Comparison of ENCODE assay signal across 9 mouse cellular contexts in the genomic region with DNA sequence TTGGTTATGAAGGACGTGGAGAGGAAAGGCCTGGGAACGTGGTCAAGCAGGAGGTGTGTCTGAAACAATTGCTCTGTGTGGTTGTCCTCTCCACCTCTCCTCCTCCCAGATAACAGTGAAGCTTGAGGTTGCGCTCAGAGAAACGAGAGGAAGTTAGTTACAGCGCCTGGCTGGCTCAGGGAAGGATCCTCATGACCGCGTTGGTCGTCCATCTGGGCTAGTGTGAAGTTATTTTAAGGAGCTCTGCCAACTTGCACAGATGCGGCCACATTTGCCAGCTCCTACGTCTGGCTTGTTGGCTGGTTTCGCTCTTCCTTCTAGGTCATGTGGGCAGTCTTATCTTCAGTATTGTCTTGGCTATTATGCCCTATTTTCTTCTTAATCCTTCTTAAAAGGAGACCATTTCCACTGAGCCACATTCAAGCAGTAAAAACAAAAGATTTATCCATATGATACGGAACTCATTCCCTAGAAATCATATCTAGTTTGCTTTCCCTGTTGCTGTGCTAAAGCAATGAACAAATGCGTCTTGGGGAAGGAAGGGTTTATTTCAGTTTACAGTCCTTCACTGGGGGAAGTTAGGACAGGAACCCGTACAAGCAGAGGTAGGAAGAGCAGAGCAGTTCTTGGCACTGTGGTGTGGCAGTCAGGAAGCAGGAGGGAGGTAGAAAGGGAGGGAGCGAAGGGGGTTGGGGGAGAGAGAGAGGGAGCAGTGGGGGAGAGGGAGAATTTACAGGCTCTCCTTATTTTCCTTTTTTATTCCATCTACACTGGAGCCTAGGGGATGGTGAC. TPM values are rescaled to one million over a fixed set of nuclear protein-coding genes. Genes with fewer than 3 reads are reported as not detected.
DNase-seq lines count a peak whose midpoint lies in the region; ATAC-seq lines count a peak whose summit lies in the region.
"Had no signal": no experiment of that assay in that cellular context is flagged by ENCODE, and none has a peak within 500 bp of the region (broad histone marks: within the 10 kb centered on the region; RNA-seq: fewer than 3 reads in every experiment).

No protein-coding gene starts in this region.

- H3K4me3 ChIP-seq in hindbrain, embryonic 13.5 days: no peak overlapping the region
- no peak overlapping the region for H3K4me3 ChIP-seq in hindbrain, embryonic 12.5 days
- H3K4me3 ChIP-seq in midbrain, embryonic 10.5 days: no peak overlapping the region
- H3K4me3 ChIP-seq: lung, embryonic 15.5 days had no signal

- H3K27ac ChIP-seq in hindbrain, embryonic 13.5 days: 0 out of 2 replicates have a peak overlapping the region, but pooled peaks have one; percentile 18
- no peak overlapping the region for H3K27ac ChIP-seq in hindbrain, embryonic 12.5 days
- H3K27ac ChIP-seq in midbrain, embryonic 10.5 days (replicated peaks): no peak overlapping the region
- H3K27ac ChIP-seq: lung, embryonic 15.5 days had no signal

- no peaks in the 10 kb centered on the region for H3K36me3 ChIP-seq in hindbrain, embryonic 13.5 days
- no peaks in the 10 kb centered on the region for H3K36me3 ChIP-seq in hindbrain, embryonic 12.5 days
- no peaks in the 10 kb centered on the region for H3K36me3 ChIP-seq in midbrain, embryonic 10.5 days
- H3K36me3 ChIP-seq: lung, embryonic 15.5 days had no signal

- no peaks in the 10 kb centered on the region for H3K9me3 ChIP-seq in hindbrain, embryonic 13.5 days
- no peaks in the 10 kb centered on the region for H3K9me3 ChIP-seq in hindbrain, embryonic 12.5 days (replicated peaks)
- peaks cover 10% of the 10 kb centered on the region; the same call in 1 of the 2 replicates for H3K9me3 ChIP-seq in midbrain, embryonic 10.5 days (replicated peaks)
- H3K9me3 ChIP-seq: lung, embryonic 15.5 days had no signal

- no peak for ATAC-seq in hindbrain, embryonic 13.5 days (ENCODE audit: low FRiP score)
- ATAC-seq in hindbrain, embryonic 12.5 days (ENCODE audit: low FRiP score): no peak

- intact Hi-C loops in heart, postnatal 14 days (cut with DNase I): loop anchor here (10.0 kb wide), 2 partner anchors 87 to 207 kb away; partner anchors contain the start of gene Atp2c1
- intact Hi-C loops in left cerebral cortex, postnatal 10 days (cut with DNase I): no loop called here

- no peaks in the 10 kb centered on the region for H3K27me3 ChIP-seq in hindbrain, embryonic 13.5 days
- no peaks in the 10 kb centered on the region for H3K27me3 ChIP-seq in hindbrain, embryonic 12.5 days
- no peaks in the 10 kb centered on the region for H3K27me3 ChIP-seq in midbrain, embryonic 10.5 days (ENCODE audit: low read depth, poor library complexity, severe bottlenecking)
- H3K27me3 ChIP-seq: lung, embryonic 15.5 days had no signal

- 86% methylated on average over 15 of the region's 15 CpGs for WGBS in hindbrain, embryonic 13.5 days
- 92% methylated on average over 15 of the region's 15 CpGs for WGBS in hindbrain, embryonic 12.5 days
- 89% methylated on average over 15 of the region's 15 CpGs for WGBS in midbrain, embryonic 10.5 days

- peak; percentile 9 for DNase-seq in cerebellum, adult 8-10 months
- DNase-seq in heart, postnatal 14 days: peak; percentile 9 to 29
- peak; percentile 52 to 59 for DNase-seq in left cerebral cortex, postnatal 10 days (ENCODE audit: extremely low spot score in 1 of 2, low spot score in 2 of 2)
- no peak for DNase-seq in embryo, embryonic 9.5 days (ENCODE audit: extremely low spot score)
- DNase-seq in adrenal gland, postnatal 10 days: no peak
- no peak for DNase-seq in midbrain, embryonic 10.5 days (ENCODE audit: low spot score)

- peaks cover 10% of the 10 kb centered on the region for H3K4me1 ChIP-seq in hindbrain, embryonic 13.5 days (replicated peaks)
- H3K4me1 ChIP-seq in hindbrain, embryonic 12.5 days: no peaks in the 10 kb centered on the region
- H3K4me1 ChIP-seq in midbrain, embryonic 10.5 days: no peaks in the 10 kb centered on the region
- H3K4me1 ChIP-seq: lung, embryonic 15.5 days had no signal

- no peak overlapping the region for H3K9ac ChIP-seq in hindbrain, embryonic 13.5 days
- no peak overlapping the region for H3K9ac ChIP-seq in hindbrain, embryonic 12.5 days
- H3K9ac ChIP-seq: lung, embryonic 15.5 days had no signal

- no peak overlapping the region for H3K4me2 ChIP-seq in hindbrain, embryonic 13.5 days
- no peak overlapping the region for H3K4me2 ChIP-seq in hindbrain, embryonic 12.5 days (replicated peaks)
- H3K4me2 ChIP-seq: lung, embryonic 15.5 days had no signal

RNA-seq across cellular contexts. Expression of gene Pik3r4, which starts 30.6 kb away (rescaled TPM):
- polyA plus RNA-seq in hindbrain, embryonic 13.5 days (2015; fragmentation: Nextera tagmentation; extraction: Ambion mirVana): 18.8 and 20.0 TPM in 2 replicates
- polyA plus RNA-seq in hindbrain, embryonic 12.5 days (2016; fragmentation: Nextera tagmentation; extraction: Ambion mirVana): 27.9 and 28.4 TPM in 2 replicates
- 10 to 100 TPM; 21.4 to 22.4 TPM for total RNA-seq in heart, postnatal 14 days (2021)
- 10 to 100 TPM; 37.2 to 37.9 TPM for total RNA-seq in left cerebral cortex, postnatal 10 days (2021)
- total RNA-seq in adrenal gland, postnatal 10 days (2021): 10 to 100 TPM; 26.3 to 33.5 TPM
- polyA plus RNA-seq in midbrain, embryonic 10.5 days (2016; fragmentation: Nextera tagmentation; extraction: Ambion mirVana): 23.9 and 24.0 TPM in 2 replicates

Comparison
In these comparisons a context has a peak if more than half of its experiments do, and no peak if none do; other contexts are left out.
1. DNase-seq: peak in cerebellum, adult 8-10 months (single experiment), heart, postnatal 14 days (2 of 2) and left cerebral cortex, postnatal 10 days (2 of 2); none in embryo, embryonic 9.5 days (single experiment), adrenal gland, postnatal 10 days (single experiment) and midbrain, embryonic 10.5 days (single experiment).